Comparison of ENCODE assay signal across 8 mouse cellular contexts in genomic region chr10:80665016-80665380, GRCm38 (mm10). TPM values are rescaled to one million over a fixed set of nuclear protein-coding genes. Genes with fewer than 3 reads are reported as not detected.
A peak's percentile ranks its signal among the peaks of the same experiment; 100 is the strongest.
DNase-seq lines count a peak whose midpoint lies in the region; ATAC-seq and TF ChIP-seq lines count a peak whose summit lies in the region.

No protein-coding gene starts in this region.

- DNase-seq in spleen, adult 2 months (ENCODE audit: low read depth in 1 of 2, low spot score in 2 of 2): no peak
- DNase-seq in spleen, postnatal 14 days (ENCODE audit: low spot score in 2 of 2): no peak
- peak; percentile 56 for DNase-seq in embryonic facial prominence, embryonic 10.5 days (ENCODE audit: low spot score)
- peak; percentile 85 for DNase-seq in heart, postnatal 36 days
- peak; percentile 88 for DNase-seq in skeletal muscle tissue, adult 2 months (ENCODE audit: low read depth, low spot score)
- DNase-seq in frontal cortex, postnatal 10 days (ENCODE audit: low spot score in 2 of 2): no peak
- DNase-seq in layer of hippocampus, adult 11-12 months (ENCODE audit: low spot score): no peak

- no peaks in the 10 kb centered on the region for H3K9me3 ChIP-seq in embryonic facial prominence, embryonic 10.5 days
- no peaks in the 10 kb centered on the region for H3K9me3 ChIP-seq in limb, embryonic 15.5 days

- peaks cover 51% of the 10 kb centered on the region for H3K4me1 ChIP-seq in spleen, adult 2 months (ENCODE audit: control insufficient read depth, insufficient read depth, insufficient read length)
- H3K4me1 ChIP-seq in embryonic facial prominence, embryonic 10.5 days: peaks cover 45% of the 10 kb centered on the region
- H3K4me1 ChIP-seq in limb, embryonic 15.5 days: peaks cover 62% of the 10 kb centered on the region

- TF ChIP-seq POLR2A in spleen, adult 2 months (IDR thresholded peaks at IDR 0.05; ENCODE audit: low read depth, low read length): no peak

- H3K27me3 ChIP-seq in spleen, adult 2 months (ENCODE audit: control insufficient read depth, insufficient read depth, low read length): no peaks in the 10 kb centered on the region
- H3K27me3 ChIP-seq in embryonic facial prominence, embryonic 10.5 days (replicated peaks; ENCODE audit: low read depth, poor library complexity, severe bottlenecking): no peaks in the 10 kb centered on the region
- no peaks in the 10 kb centered on the region for H3K27me3 ChIP-seq in limb, embryonic 15.5 days

- peaks cover 42% of the 10 kb centered on the region for H3K36me3 ChIP-seq in spleen, adult 2 months (ENCODE audit: control insufficient read depth, insufficient read depth, low read length)
- peaks cover 49% of the 10 kb centered on the region for H3K36me3 ChIP-seq in embryonic facial prominence, embryonic 10.5 days (replicated peaks)
- H3K36me3 ChIP-seq in limb, embryonic 15.5 days: peaks cover 43% of the 10 kb centered on the region

- 0 out of 2 replicates have a peak overlapping the region, but pooled peaks have one; percentile 20 for H3K9ac ChIP-seq in limb, embryonic 15.5 days

- no peak for TF ChIP-seq CTCF in spleen, adult 2 months (IDR thresholded peaks at IDR 0.05; ENCODE audit: extremely low read depth, insufficient read depth, insufficient read length, insufficient replicate concordance)

- peak overlapping the region; percentile 78 for H3K27ac ChIP-seq in spleen, adult 2 months (ENCODE audit: insufficient read depth, low read length)
- H3K27ac ChIP-seq in embryonic facial prominence, embryonic 10.5 days (replicated peaks): peak overlapping the region; percentile 71; the same call in 1 of the 2 replicates
- H3K27ac ChIP-seq in limb, embryonic 15.5 days: peak overlapping the region; percentile 90

- peak; percentile 9; the same call in 1 of the 2 replicates for ATAC-seq in limb, embryonic 15.5 days (ENCODE audit: insufficient number of reproducible peaks, low FRiP score, low TSS enrichment, low read depth)

- H3K4me2 ChIP-seq in limb, embryonic 15.5 days: peak overlapping the region; percentile 37

- intact Hi-C loops in heart, postnatal 36 days (cut with DNase I): loop anchor here (1.0 to 2.0 kb wide), 2 partner anchors 9 to 14 kb away; partner anchors contain the start of gene Mknk2

- 16% methylated on average over 10 of the region's 10 CpGs for WGBS in spleen, adult 2 months
- 14% methylated on average over 10 of the region's 10 CpGs for WGBS in embryonic facial prominence, embryonic 10.5 days
- 10% methylated on average over 10 of the region's 10 CpGs for WGBS in limb, embryonic 15.5 days

- H3K4me3 ChIP-seq in spleen, adult 2 months (ENCODE audit: extremely low read depth, insufficient read depth, insufficient read length): no peak overlapping the region
- H3K4me3 ChIP-seq in embryonic facial prominence, embryonic 10.5 days: peak overlapping the region; percentile 37
- H3K4me3 ChIP-seq in limb, embryonic 15.5 days: peak overlapping the region; percentile 20; the same call in 1 of the 2 replicates

RNA-seq across cellular contexts. Expression of gene Btbd2, which starts 8.1 kb away (rescaled TPM):
- polyA plus RNA-seq in spleen, adult 2 months (2012; rRNA removed): 49.5 and 66.1 TPM in 2 replicates
- polyA plus RNA-seq in embryonic facial prominence, embryonic 10.5 days (2016; fragmentation: Nextera tagmentation; extraction: Ambion mirVana): 83.2 and 84.8 TPM in 2 replicates
- 10 to 100 TPM; 45.5 to 46.8 TPM for total RNA-seq in heart, postnatal 36 days (2021)
- polyA plus RNA-seq in limb, embryonic 15.5 days (2015; fragmentation: Nextera tagmentation; extraction: Ambion mirVana): 54.7 and 68.2 TPM in 2 replicates

RNA-seq across cellular contexts. Expression of gene Mknk2, which starts 12.9 kb away (rescaled TPM):
- polyA plus RNA-seq in spleen, adult 2 months (2012; rRNA removed): 351 and 533 TPM in 2 replicates
- 118 and 119 TPM in 2 replicates for polyA plus RNA-seq in embryonic facial prominence, embryonic 10.5 days (2016; fragmentation: Nextera tagmentation; extraction: Ambion mirVana)
- 100 to 1,000 TPM; 223 to 233 TPM for total RNA-seq in heart, postnatal 36 days (2021)
- polyA plus RNA-seq in limb, embryonic 15.5 days (2015; fragmentation: Nextera tagmentation; extraction: Ambion mirVana): 90.1 and 97.5 TPM in 2 replicates

RNA-seq across cellular contexts. Expression of gene Mob3a, which starts 36.8 kb away (rescaled TPM):
- polyA plus RNA-seq in spleen, adult 2 months (2012; rRNA removed): 130 and 156 TPM in 2 replicates
- 54.4 and 54.7 TPM in 2 replicates for polyA plus RNA-seq in embryonic facial prominence, embryonic 10.5 days (2016; fragmentation: Nextera tagmentation; extraction: Ambion mirVana)
- total RNA-seq in heart, postnatal 36 days (2021): 1 to 10 TPM; 5.3 to 6.7 TPM
- 55.8 and 57.7 TPM in 2 replicates for polyA plus RNA-seq in limb, embryonic 15.5 days (2015; fragmentation: Nextera tagmentation; extraction: Ambion mirVana)

RNA-seq across cellular contexts. Expression of gene Izumo4, which starts 37.0 kb away (rescaled TPM):
- polyA plus RNA-seq in spleen, adult 2 months (2012; rRNA removed): 49.0 and 60.8 TPM in 2 replicates
- polyA plus RNA-seq in embryonic facial prominence, embryonic 10.5 days (2016; fragmentation: Nextera tagmentation; extraction: Ambion mirVana): 10.5 and 10.8 TPM in 2 replicates
- 1 to 10 TPM; 2.5 to 2.9 TPM for total RNA-seq in heart, postnatal 36 days (2021)
- 25.9 and 31.0 TPM in 2 replicates for polyA plus RNA-seq in limb, embryonic 15.5 days (2015; fragmentation: Nextera tagmentation; extraction: Ambion mirVana)

RNA-seq across cellular contexts. Expression of gene Csnk1g2, which starts 42.4 kb away (rescaled TPM):
- polyA plus RNA-seq in spleen, adult 2 months (2012; rRNA removed): 206 and 283 TPM in 2 replicates
- polyA plus RNA-seq in embryonic facial prominence, embryonic 10.5 days (2016; fragmentation: Nextera tagmentation; extraction: Ambion mirVana): 198 TPM in 2 replicates
- total RNA-seq in heart, postnatal 36 days (2021): 100 to 1,000 TPM; 111 to 119 TPM
- 126 and 148 TPM in 2 replicates for polyA plus RNA-seq in limb, embryonic 15.5 days (2015; fragmentation: Nextera tagmentation; extraction: Ambion mirVana)

Comparison
In these comparisons a context has a peak if more than half of its experiments do, and no peak if none do; other contexts are left out.
1. DNase-seq: peak in embryonic facial prominence, embryonic 10.5 days (single experiment), heart, postnatal 36 days (2 of 2) and skeletal muscle tissue, adult 2 months (single experiment); none in spleen, adult 2 months (0 of 2), spleen, postnatal 14 days (0 of 2), frontal cortex, postnatal 10 days (0 of 2) and layer of hippocampus, adult 11-12 months (single experiment).
2. Peak in every context shown above with its lines, with median percentiles within 50 percentile points of each other: H3K27ac ChIP-seq.